Mouse (Mus musculus) embryonic facial prominence, embryonic 13.5 days (tissue): Measurements from ENCODE around the gene Lamp5. TPM values are rescaled to one million over a fixed set of nuclear protein-coding genes. Genes with fewer than 3 reads are reported as not detected.

Experiments
- ATAC-seq: fragments of 200-750 bp; cut with Nextera tagmentation; 2 replicates; pipeline ENCODE4 v1.8.0; 2017; ENCODE audit warnings: low read depth; ENCODE audit not compliant: insufficient number of reproducible peaks, insufficient read depth, low FRiP score, low TSS enrichment
- H3K27ac ChIP-seq: fragments of 300-500 bp; sonication (generic); 2 replicates; pipeline ENCODE4 v1.5.1; 2015; ENCODE audit warnings: moderate library complexity, mild to moderate bottlenecking, inconsistent platforms
- H3K27me3 ChIP-seq: fragments of 300-500 bp; sonication (generic); 2 replicates; pipeline ENCODE4 v1.6.1; 2015; ENCODE audit warnings: mild to moderate bottlenecking, inconsistent platforms
- H3K36me3 ChIP-seq: fragments of 300-500 bp; sonication (generic); 2 replicates; pipeline ENCODE4 v1.6.1; 2015; ENCODE audit warnings: mild to moderate bottlenecking, inconsistent platforms
- H3K4me1 ChIP-seq: fragments of 300-500 bp; sonication (generic); 2 replicates; pipeline ENCODE4 v1.6.1; 2015; ENCODE audit warnings: inconsistent platforms
- H3K4me2 ChIP-seq: fragments of 300-500 bp; sonication (generic); 2 replicates; pipeline ENCODE4 v1.6.1; 2015; ENCODE audit warnings: moderate library complexity, mild to moderate bottlenecking, inconsistent platforms
- H3K4me3 ChIP-seq: fragments of 300-500 bp; sonication (generic); 2 replicates; pipeline ENCODE4 v1.5.1; 2015; ENCODE audit warnings: mild to moderate bottlenecking, inconsistent platforms
- H3K9ac ChIP-seq: fragments of 300-500 bp; sonication (generic); 2 replicates; pipeline ENCODE4 v1.6.1; 2015; ENCODE audit warnings: mild to moderate bottlenecking, inconsistent platforms
- H3K9me3 ChIP-seq: fragments of 300-500 bp; sonication (generic); 2 replicates; pipeline ENCODE4 v1.6.1; 2016; ENCODE audit warnings: inconsistent platforms
- WGBS: fragments of 180-500 bp; shearing (Covaris S2); methylation state at CpG from one replicate; pipeline ENCODE4 v1.1.7; 2015; ENCODE audit warnings: mixed read lengths; 5-methylcytosine and 5-hydroxymethylcytosine counted together
- polyA plus RNA-seq: library from polyadenylated mRNA; unstranded; fragments of >200 nt; fragmentation: Nextera tagmentation; extraction: Ambion mirVana; gene quantifications from 2 replicates; pipeline ENCODE4 v1.2.1, GENCODE M21; 2015

The Lamp5 gene
- polyA plus RNA-seq, 1 experiment from 2014 or later, result 1.8 TPM

GRCm38 (mm10) chr2:136097143-136097542, 45.1 kb downstream of the Lamp5 start:
- Histone ChIP-seq H3K4me3 (no peak overlapping the region), H3K4me2 (no peak overlapping the region), H3K4me1 (no peaks in the 10 kb centered on the region), H3K9ac (no peak overlapping the region), H3K27ac (no peak overlapping the region), H3K27me3 (no peaks in the 10 kb centered on the region), H3K36me3 (no peaks in the 10 kb centered on the region), H3K9me3 (no peaks in the 10 kb centered on the region)
- WGBS, result 88% methylated on average over 3 of the region's 3 CpGs
- no peak for ATAC-seq

- ATAC-seq, result no peak
- Histone ChIP-seq H3K9me3 (no peaks in the 10 kb centered on the region), H3K4me1 (peaks cover 17% of the 10 kb centered on the region), H3K4me2 (no peak overlapping the region), H3K4me3 (no peak overlapping the region), H3K27ac (no peak overlapping the region), H3K27me3 (peaks cover 3% of the 10 kb centered on the region; the same call in 1 of the 2 replicates), H3K9ac (no peak overlapping the region), H3K36me3 (no peaks in the 10 kb centered on the region)
These were observed 55.6 kb downstream of the Lamp5 start for GRCm38 (mm10) chr2:136107597-136107996.

GRCm38 (mm10) chr2:136108124-136109037, 56.3 kb downstream of the Lamp5 start:
- Histone ChIP-seq H3K27me3 (peaks cover 3% of the 10 kb centered on the region; the same call in 1 of the 2 replicates), H3K4me1 (peaks cover 17% of the 10 kb centered on the region), H3K27ac (0 out of 2 replicates have a peak overlapping the region, but pooled peaks have one; percentile 11), H3K4me2 (no peak overlapping the region), H3K9ac (no peak overlapping the region), H3K4me3 (no peak overlapping the region), H3K9me3 (no peaks in the 10 kb centered on the region), H3K36me3 (no peaks in the 10 kb centered on the region)
- ATAC-seq, result no peak
- WGBS, result 26% methylated on average over 6 of the region's 6 CpGs

GRCm38 (mm10) chr2:136109038-136109363, 57.0 kb downstream of the Lamp5 start:
- Histone ChIP-seq H3K9ac (no peak overlapping the region), H3K36me3 (no peaks in the 10 kb centered on the region), H3K4me3 (no peak overlapping the region), H3K9me3 (no peaks in the 10 kb centered on the region), H3K4me1 (peaks cover 17% of the 10 kb centered on the region), H3K27me3 (peaks cover 3% of the 10 kb centered on the region; the same call in 1 of the 2 replicates), H3K27ac (no peak overlapping the region), H3K4me2 (no peak overlapping the region)
- no peak for ATAC-seq
- WGBS, result 19% methylated on average over 2 of the region's 2 CpGs

- H3K9me3 ChIP-seq, result no peaks in the 10 kb centered on the region
- no peak overlapping the region for H3K9ac ChIP-seq
- H3K27ac ChIP-seq, result no peak overlapping the region
- no peaks in the 10 kb centered on the region for H3K36me3 ChIP-seq
- 74% methylated on average over 6 of the region's 6 CpGs for WGBS
- peaks cover 8% of the 10 kb centered on the region for H3K4me1 ChIP-seq
- no peak overlapping the region for H3K4me3 ChIP-seq
- peaks cover 3% of the 10 kb centered on the region; the same call in 1 of the 2 replicates for H3K27me3 ChIP-seq
- H3K4me2 ChIP-seq, result no peak overlapping the region
- no peak for ATAC-seq
These were observed 61.3 kb downstream of the Lamp5 start for GRCm38 (mm10) chr2:136113374-136113773.

GRCm38 (mm10) chr2:136118006-136118405, 66.0 kb downstream of the Lamp5 start:
- H3K4me3 ChIP-seq, result no peak overlapping the region
- no peaks in the 10 kb centered on the region for H3K4me1 ChIP-seq
- no peaks in the 10 kb centered on the region for H3K27me3 ChIP-seq
- no peaks in the 10 kb centered on the region for H3K36me3 ChIP-seq
- no peak overlapping the region for H3K9ac ChIP-seq
- H3K4me2 ChIP-seq, result no peak overlapping the region
- ATAC-seq, result no peak
- H3K27ac ChIP-seq, result no peak overlapping the region
- H3K9me3 ChIP-seq, result no peaks in the 10 kb centered on the region
- WGBS, result 85% methylated on average over 2 of the region's 2 CpGs
